Mouse (Mus musculus) CD4-positive naive resting alpha-beta T cell, adult 57 days (primary cell): ENCODE data around the gene Olfr799. TPM values are rescaled to one million over a fixed set of nuclear protein-coding genes. Genes with fewer than 3 reads are reported as not detected.

Source experiments
- total RNA-seq: library from RNA; stranded (reverse); gene quantifications from one replicate; pipeline ENCODE4 v1.2.4, GENCODE M21; 2023

Olfr799 gene
- total RNA-seq, result not detected

DNA sequence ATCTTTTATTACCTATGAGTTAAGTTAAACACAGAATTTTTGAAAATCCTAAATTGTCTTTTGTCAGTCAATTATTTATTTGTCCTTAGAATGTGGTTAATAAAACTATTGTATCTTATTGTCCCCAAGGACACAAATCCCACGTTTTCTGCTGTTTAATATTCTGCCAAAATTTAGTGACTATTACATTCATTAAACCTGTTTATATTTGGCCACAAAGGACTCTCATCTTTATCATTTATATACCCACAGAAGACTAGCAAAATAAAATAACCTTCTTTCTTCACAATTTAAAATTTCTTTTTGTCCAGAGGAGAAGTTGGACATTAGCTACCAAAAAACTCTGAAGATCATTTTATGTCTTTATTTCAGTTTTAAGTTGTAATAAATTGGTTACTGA is at the start of gene Olfr799:
Olfr799 (plus strand) TSS at position 301 of the 400 bp plus-strand sequence.

DNA sequence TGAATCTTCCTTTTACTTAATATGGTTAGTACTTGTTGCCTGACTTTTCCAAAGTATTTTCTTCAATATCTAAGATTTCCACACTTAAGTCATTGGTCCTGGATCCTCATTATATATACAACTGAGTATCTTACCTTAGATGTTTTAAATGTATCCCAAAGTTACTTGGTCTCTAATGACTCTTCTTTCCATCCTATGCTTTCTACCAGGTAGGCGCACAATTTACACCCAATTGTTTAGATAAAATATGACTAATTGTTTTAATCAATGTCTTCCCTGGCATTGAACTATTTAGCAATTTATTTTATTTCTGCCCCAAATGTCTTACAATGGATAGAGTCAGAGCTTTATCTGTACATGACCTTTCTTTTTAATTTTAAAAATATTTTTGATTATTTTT is 24.8 kb upstream of the Olfr799 start, which contains the start of gene Olfr796:
Olfr796 (minus strand) TSS at position 101 of the 400 bp plus-strand sequence.

DNA sequence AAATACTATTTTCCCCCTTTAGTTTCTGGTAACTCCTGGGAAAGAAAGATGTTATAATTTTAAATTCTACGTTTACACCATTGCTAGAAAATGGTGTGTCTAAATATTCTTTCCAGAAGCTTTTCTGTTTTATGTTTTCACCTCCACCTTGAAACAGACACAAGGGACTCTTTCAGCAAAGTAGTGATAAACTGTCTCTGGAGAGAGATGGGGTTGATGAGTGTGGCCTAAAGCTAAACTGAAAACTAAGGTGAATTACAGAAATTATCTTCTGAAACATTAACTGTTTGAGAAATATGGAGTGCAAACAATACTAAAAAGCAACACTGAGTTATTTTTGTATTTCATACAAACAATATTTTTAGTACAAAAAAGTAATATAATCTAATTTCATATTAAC is 9.4 kb upstream of the Olfr799 start, which contains the start of gene Olfr798:
Olfr798 (minus strand) TSS at position 101 of the 400 bp plus-strand sequence.

DNA sequence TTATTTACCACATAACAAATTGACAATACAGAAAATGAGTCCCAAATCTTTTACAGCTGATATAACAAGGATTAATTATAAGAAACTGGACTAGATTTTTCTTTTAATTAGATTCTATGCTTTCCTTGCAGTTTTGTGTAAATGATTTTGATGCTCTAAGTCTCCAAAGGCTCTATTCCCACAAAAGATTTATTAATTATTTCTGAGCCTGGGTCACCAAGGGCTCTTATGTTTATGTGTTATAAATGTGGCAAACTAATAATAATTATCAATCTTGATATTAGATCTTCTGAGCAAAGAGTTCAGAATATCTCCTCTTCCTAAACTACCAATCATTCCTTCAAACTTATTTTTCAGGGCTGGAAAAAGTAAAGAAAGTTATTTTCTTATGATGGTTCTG is 20.1 kb downstream of the Olfr799 start, which contains the start of gene Olfr800:
Olfr800 (plus strand) TSS at position 301 of the 400 bp plus-strand sequence.

DNA sequence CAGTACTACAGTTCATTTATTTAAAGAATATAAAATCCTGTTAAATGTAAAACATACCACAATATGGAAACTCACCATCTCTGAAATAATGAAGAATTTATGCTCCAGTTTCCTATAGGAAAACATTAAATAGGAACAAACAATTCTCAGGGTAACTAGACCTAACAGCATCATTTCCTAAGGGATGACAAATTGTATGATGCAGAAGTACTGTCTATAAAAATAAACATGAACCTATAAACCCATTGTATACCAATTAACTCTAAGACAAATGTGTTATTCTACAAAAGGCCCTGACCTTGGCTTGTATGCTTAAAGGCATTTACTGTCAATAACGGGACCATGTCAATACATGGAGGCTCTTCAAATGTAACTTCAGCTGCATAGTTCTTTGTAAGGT is 36.5 kb downstream of the Olfr799 start, which contains the start of gene Olfr801:
Olfr801 (minus strand) TSS at position 101 of the 400 bp plus-strand sequence.

DNA sequence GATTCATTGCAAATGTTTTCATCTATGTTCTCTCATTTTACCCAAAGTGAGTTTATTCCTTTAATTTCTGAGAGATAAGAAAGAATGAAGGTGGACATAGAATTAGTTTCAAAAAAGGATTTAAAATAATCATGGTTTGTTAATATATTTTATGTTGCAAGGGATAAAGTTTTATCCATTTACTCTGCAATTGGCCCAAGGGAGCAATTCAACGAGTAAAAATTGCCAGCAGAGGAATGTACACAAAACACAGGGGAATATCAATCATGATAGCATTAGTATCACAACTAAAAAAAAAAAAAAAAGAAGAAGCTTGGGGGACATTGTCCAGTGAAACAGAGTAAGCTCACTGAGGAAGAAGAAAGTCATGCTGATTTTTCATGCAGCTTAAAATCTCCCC is 50.8 kb downstream of the Olfr799 start, which contains the start of gene Olfr802:
Olfr802 (minus strand) TSS at position 101 of the 400 bp plus-strand sequence.

DNA sequence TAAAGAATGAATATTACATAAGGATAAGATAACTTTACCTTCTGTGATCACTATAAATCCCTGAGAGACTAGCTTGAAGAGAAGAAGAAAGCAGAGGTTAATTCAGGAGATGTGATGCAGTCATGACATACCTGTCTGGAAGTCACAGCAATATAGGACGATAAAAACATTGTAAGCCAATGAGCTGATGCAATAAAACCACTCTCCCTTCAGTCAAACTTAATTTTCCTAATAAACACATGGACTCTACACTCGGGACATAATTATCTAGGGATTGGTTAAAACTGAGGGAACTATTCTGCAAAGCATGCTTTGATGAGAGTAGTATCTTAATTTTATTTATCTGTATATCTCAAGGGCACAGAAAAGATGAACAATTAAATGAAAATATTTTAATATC is 56.9 kb downstream of the Olfr799 start, which contains the start of gene Olfr803:
Olfr803 (minus strand) TSS at position 101 of the 400 bp plus-strand sequence.

Other genes starting within 250 kb of the Olfr799 start
- not detected for gene Olfr785, start 232.1 kb upstream of the Olfr799 start, total RNA-seq
- gene Olfr786, start 210.2 kb upstream of the Olfr799 start, total RNA-seq, result not detected
- not detected for gene Olfr787, start 175.6 kb upstream of the Olfr799 start, total RNA-seq
- not detected for gene Olfr788, start 166.5 kb upstream of the Olfr799 start, total RNA-seq
- gene Olfr789, start 152.7 kb upstream of the Olfr799 start, total RNA-seq, result not detected
- gene Olfr790, start 139.0 kb upstream of the Olfr799 start, total RNA-seq, result not detected
- not detected for gene Olfr791, start 115.7 kb upstream of the Olfr799 start, total RNA-seq
- gene Olfr792, start 98.3 kb upstream of the Olfr799 start, total RNA-seq, result not detected
- gene Olfr794, start 69.8 kb upstream of the Olfr799 start, total RNA-seq, result not detected
- not detected for gene Olfr796, start 24.9 kb upstream of the Olfr799 start, total RNA-seq
- not detected for gene Olfr798, start 9.6 kb upstream of the Olfr799 start, total RNA-seq
- not detected for gene Olfr800, start 20.2 kb downstream of the Olfr799 start, total RNA-seq
- not detected for gene Olfr801, start 36.4 kb downstream of the Olfr799 start, total RNA-seq
- gene Olfr802, start 50.7 kb downstream of the Olfr799 start, total RNA-seq, result not detected
- not detected for gene Olfr803, start 56.8 kb downstream of the Olfr799 start, total RNA-seq
- not detected for gene Olfr804, start 65.7 kb downstream of the Olfr799 start, total RNA-seq
- not detected for gene Olfr805, start 91.9 kb downstream of the Olfr799 start, total RNA-seq
- not detected for gene Olfr806, start 104.4 kb downstream of the Olfr799 start, total RNA-seq
- not detected for gene Olfr807, start 120.3 kb downstream of the Olfr799 start, total RNA-seq
- not detected for gene Olfr808, start 128.0 kb downstream of the Olfr799 start, total RNA-seq
- gene Olfr809, start 137.2 kb downstream of the Olfr799 start, total RNA-seq, result not detected
- not detected for gene Olfr810, start 157.4 kb downstream of the Olfr799 start, total RNA-seq
- not detected for gene Olfr811, start 166.9 kb downstream of the Olfr799 start, total RNA-seq
- not detected for gene Olfr812, start 208.6 kb downstream of the Olfr799 start, total RNA-seq
- gene Olfr813, start 217.9 kb downstream of the Olfr799 start, total RNA-seq, result not detected
- gene Olfr814, start 242.4 kb downstream of the Olfr799 start, total RNA-seq, result not detected